9 mouse cellular contexts compared by ENCODE assay signal in genomic region chr16:54983759-54984218, GRCm38 (mm10).
DNase-seq lines count a peak whose midpoint lies in the region; ATAC-seq lines count a peak whose summit lies in the region.
"Had no signal": no experiment of that assay in that cellular context is flagged by ENCODE, and none has a peak within 500 bp of the region (broad histone marks: within the 10 kb centered on the region; RNA-seq: fewer than 3 reads in every experiment).

No protein-coding gene starts in this region.

- H3K4me1 ChIP-seq in limb, embryonic 13.5 days, result peaks cover 4% of the 10 kb centered on the region; the same call in 1 of the 2 replicates
- H3K4me1 ChIP-seq in neural tube, embryonic 11.5 days (ENCODE audit: control insufficient read depth, insufficient read depth, low read length), result no peaks in the 10 kb centered on the region
- H3K4me1 ChIP-seq: liver, embryonic 15.5 days had no signal

- H3K27me3 ChIP-seq in limb, embryonic 13.5 days, result no peaks in the 10 kb centered on the region
- no peaks in the 10 kb centered on the region for H3K27me3 ChIP-seq in neural tube, embryonic 11.5 days (ENCODE audit: control insufficient read depth, insufficient read depth, low read length)
- H3K27me3 ChIP-seq: liver, embryonic 15.5 days had no signal

- no peak overlapping the region for H3K27ac ChIP-seq in limb, embryonic 13.5 days
- no peak overlapping the region for H3K27ac ChIP-seq in neural tube, embryonic 11.5 days (ENCODE audit: low read depth, low read length)
- H3K27ac ChIP-seq: liver, embryonic 15.5 days had no signal

- H3K4me3 ChIP-seq in limb, embryonic 13.5 days, result peak overlapping the region; percentile 26
- no peak overlapping the region for H3K4me3 ChIP-seq in neural tube, embryonic 11.5 days (ENCODE audit: low read depth, low read length)
- H3K4me3 ChIP-seq: liver, embryonic 15.5 days had no signal

- no peak overlapping the region for H3K9ac ChIP-seq in limb, embryonic 13.5 days
- no peak overlapping the region for H3K9ac ChIP-seq in neural tube, embryonic 11.5 days (ENCODE audit: low read length)
- H3K9ac ChIP-seq: liver, embryonic 15.5 days had no signal

- H3K9me3 ChIP-seq in limb, embryonic 13.5 days, result no peaks in the 10 kb centered on the region
- no peaks in the 10 kb centered on the region for H3K9me3 ChIP-seq in neural tube, embryonic 11.5 days (ENCODE audit: control insufficient read depth, low read length)
- H3K9me3 ChIP-seq: liver, embryonic 15.5 days had no signal

- peak overlapping the region; percentile 56 for H3K4me2 ChIP-seq in limb, embryonic 13.5 days (replicated peaks)
- H3K4me2 ChIP-seq in neural tube, embryonic 11.5 days (ENCODE audit: low read depth), result peak overlapping the region; percentile 19; the same call in 1 of the 2 replicates
- H3K4me2 ChIP-seq: liver, embryonic 15.5 days had no signal

- H3K36me3 ChIP-seq in limb, embryonic 13.5 days, result no peaks in the 10 kb centered on the region
- H3K36me3 ChIP-seq in neural tube, embryonic 11.5 days (ENCODE audit: control insufficient read depth, insufficient read depth, low read length), result no peaks in the 10 kb centered on the region
- H3K36me3 ChIP-seq: liver, embryonic 15.5 days had no signal

- DNase-seq in urinary bladder, postnatal 36 days (ENCODE audit: low spot score in 2 of 2), result peak; percentile 14 to 24
- DNase-seq in urinary bladder, postnatal 10 days (ENCODE audit: low spot score), result no peak
- DNase-seq in cerebellum, postnatal 10 days, result peak; percentile 84 to 88
- DNase-seq in frontal cortex, postnatal 10 days (ENCODE audit: low spot score in 2 of 2), result peak; percentile 29 to 63
- DNase-seq in kidney, adult 9 months, result peak; percentile 22
- DNase-seq in neural tube, embryonic 11.5 days (ENCODE audit: low spot score), result peak; percentile 75
- DNase-seq in natural killer cell, adult 2 months (ENCODE audit: low spot score in 2 of 2), result no peak

- ATAC-seq in limb, embryonic 13.5 days (ENCODE audit: low FRiP score, low read depth), result peak; percentile 57; the same call in 1 of the 2 replicates
- ATAC-seq in neural tube, embryonic 11.5 days (ENCODE audit: insufficient read depth, low FRiP score, low TSS enrichment), result peak; percentile 61

- WGBS in limb, embryonic 13.5 days, result 4% methylated on average over 9 of the region's 9 CpGs
- 5% methylated on average over 9 of the region's 9 CpGs for WGBS in neural tube, embryonic 11.5 days

Comparison
In these comparisons a context has a peak if more than half of its experiments do, and no peak if none do; other contexts are left out.
1. DNase-seq: peak in urinary bladder, postnatal 36 days (2 of 2), cerebellum, postnatal 10 days (2 of 2), frontal cortex, postnatal 10 days (2 of 2), kidney, adult 9 months (single experiment) and neural tube, embryonic 11.5 days (single experiment); none in urinary bladder, postnatal 10 days (single experiment) and natural killer cell, adult 2 months (0 of 2).